Mouse (Mus musculus): ENCODE data around the gene Pou2f2. TPM values are rescaled to one million over a fixed set of nuclear protein-coding genes. Genes with fewer than 3 reads are reported as not detected.
A peak's percentile ranks its signal among the peaks of the same experiment; 100 is the strongest.

Pou2f2 gene
- 0.31 and 0.55 TPM in 2 replicates for polyA plus RNA-seq (2015; fragmentation: Nextera tagmentation; extraction: Ambion mirVana)

DNA sequence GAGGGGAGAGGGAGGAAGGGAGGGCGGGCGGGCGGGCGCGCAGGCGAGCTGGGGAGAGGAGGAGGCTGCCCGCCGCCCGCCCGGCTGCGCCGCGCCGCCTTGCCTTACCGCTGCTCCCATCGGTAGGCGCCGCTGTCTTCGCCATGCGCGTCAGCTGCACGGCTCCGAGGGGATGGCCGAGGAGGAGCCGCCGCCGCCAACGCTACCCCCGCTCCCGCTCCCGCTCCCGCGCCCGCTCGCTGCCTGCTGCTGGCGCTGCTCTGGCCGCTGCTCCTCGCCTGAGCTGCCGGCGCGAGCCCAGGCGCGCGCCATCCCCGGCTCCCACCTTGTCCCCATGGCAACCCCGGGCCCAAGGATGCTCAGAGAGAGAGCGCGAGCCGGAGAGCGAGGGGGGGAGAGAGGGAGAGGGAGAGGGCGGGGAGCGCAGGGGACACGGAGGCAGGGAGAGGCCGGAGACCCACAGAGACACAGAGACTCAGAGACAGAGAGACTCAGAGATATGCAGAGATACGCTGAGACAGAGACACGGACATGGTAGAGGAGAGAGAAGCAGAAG, at the start of gene Pou2f2:
Gene Pou2f2, minus strand, starts transcription at position 121 of the 556 bp plus-strand sequence.
- peaks cover 19% of the 10 kb centered on the region for H3K4me1 ChIP-seq
- peaks cover 97% of the 10 kb centered on the region for H3K27me3 ChIP-seq
- H3K4me3 ChIP-seq, result peak within 1 kb of the TSS; percentile 45
- H3K27ac ChIP-seq, result no peak within 1 kb of the TSS
- no peaks in the 10 kb centered on the region for H3K36me3 ChIP-seq
- H3K9me3 ChIP-seq, result no peaks in the 10 kb centered on the region
- peak within 1 kb of the TSS; percentile 76 for H3K4me2 ChIP-seq
- ATAC-seq (ENCODE audit: borderline replicate concordance, extremely low read depth, low FRiP score, low TSS enrichment), result peak; percentile 82
- peak within 1 kb of the TSS; percentile 24; the same call in 1 of the 2 replicates for H3K9ac ChIP-seq
- under 1% methylated on average over 29 of the region's 56 CpGs for WGBS

DNA sequence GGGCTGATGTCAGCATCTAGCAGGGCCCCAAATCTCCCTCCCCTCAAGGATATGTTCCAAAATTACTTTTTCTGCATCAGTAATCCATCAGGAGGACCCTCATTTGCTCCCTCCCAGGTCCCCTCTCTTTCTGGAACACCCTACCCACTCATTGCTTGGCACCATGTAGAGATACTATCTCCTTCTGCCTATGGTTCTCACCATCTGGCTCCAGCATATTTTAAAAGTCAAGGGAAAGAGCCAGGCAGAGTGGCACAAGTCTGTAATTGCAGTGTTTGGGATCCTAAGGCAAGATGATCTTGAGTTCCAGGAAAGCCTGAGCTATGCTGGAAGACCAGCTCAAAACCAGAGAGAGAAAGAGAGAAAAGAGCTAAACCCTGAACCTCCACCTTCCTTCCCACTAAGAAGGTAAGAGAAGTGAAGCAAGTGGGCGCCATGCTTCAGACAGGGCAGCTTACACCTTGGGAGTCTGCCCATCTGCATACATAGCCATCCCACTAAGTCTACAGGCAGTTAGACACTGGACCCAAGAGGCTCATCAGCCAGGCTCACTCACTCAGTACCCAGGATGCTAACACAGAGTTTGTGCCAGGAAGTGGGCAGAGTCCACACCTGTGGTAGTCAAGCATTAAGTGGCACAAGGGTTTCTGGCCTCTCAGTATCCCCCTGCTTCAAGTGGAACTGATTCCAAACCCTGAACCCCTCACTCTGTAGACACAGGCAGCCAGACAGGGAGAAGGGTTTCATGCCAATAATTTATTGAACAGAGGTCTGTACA, 48.2 kb upstream of the Pou2f2 start:
- peaks cover 3% of the 10 kb centered on the region for H3K4me1 ChIP-seq
- H3K4me3 ChIP-seq, result no peak overlapping the region
- peaks cover 85% of the 10 kb centered on the region for H3K36me3 ChIP-seq
- no peaks in the 10 kb centered on the region for H3K27me3 ChIP-seq
- H3K9ac ChIP-seq, result no peak overlapping the region
- no peak overlapping the region for H3K4me2 ChIP-seq
- ATAC-seq (ENCODE audit: borderline replicate concordance, extremely low read depth, low FRiP score, low TSS enrichment), result no peak
- H3K9me3 ChIP-seq, result no peaks in the 10 kb centered on the region
- H3K27ac ChIP-seq, result no peak overlapping the region
- 78% methylated on average over 1 of the region's 1 CpGs for WGBS

DNA sequence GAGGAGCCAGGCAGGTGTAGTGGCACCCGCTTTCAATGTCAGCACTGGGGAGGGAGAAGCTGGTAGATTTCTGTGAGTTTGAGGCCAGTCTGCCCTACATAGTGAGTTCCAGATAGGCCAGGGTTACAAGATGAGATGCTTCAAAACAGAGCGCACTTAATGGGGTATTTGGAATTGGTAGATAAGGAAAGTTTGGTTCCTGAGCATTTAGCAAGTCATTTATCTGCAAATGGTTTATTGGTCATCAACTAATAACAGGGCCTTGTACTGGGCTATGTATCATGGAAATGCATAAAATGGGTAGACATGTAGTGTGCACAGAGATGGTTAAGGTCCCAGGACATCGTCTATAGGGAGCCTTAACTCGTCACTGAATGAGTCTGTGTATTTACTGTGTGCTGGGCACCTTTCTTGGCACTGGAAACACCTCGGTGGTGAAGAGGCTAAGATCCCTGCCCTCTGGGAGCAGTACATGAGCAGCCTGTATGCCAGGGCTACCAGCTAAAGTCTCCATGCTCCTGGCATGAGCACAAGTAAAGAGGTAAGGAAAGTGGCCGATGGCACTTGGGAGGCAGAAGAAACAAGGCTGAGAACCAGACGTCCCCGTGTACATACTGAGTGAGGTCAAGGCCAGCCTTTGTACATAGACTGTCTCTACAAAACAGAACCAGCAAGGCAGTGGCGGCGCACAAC, 42.9 kb upstream of the Pou2f2 start:
- no peak for ATAC-seq (ENCODE audit: borderline replicate concordance, extremely low read depth, low FRiP score, low TSS enrichment)
- no peaks in the 10 kb centered on the region for H3K9me3 ChIP-seq
- WGBS, result 67% methylated on average over 10 of the region's 10 CpGs
- H3K4me1 ChIP-seq, result peaks cover 39% of the 10 kb centered on the region
- peaks cover 32% of the 10 kb centered on the region for H3K36me3 ChIP-seq
- H3K4me3 ChIP-seq, result peak overlapping the region; percentile 85
- peak overlapping the region; percentile 95; the same call in 1 of the 2 replicates for H3K27ac ChIP-seq
- peak overlapping the region; percentile 86 for H3K4me2 ChIP-seq
- H3K27me3 ChIP-seq, result 0 out of 2 replicates have a peak, but pooled peaks cover 3% of the 10 kb centered on the region
- H3K9ac ChIP-seq, result peak overlapping the region; percentile 86

DNA sequence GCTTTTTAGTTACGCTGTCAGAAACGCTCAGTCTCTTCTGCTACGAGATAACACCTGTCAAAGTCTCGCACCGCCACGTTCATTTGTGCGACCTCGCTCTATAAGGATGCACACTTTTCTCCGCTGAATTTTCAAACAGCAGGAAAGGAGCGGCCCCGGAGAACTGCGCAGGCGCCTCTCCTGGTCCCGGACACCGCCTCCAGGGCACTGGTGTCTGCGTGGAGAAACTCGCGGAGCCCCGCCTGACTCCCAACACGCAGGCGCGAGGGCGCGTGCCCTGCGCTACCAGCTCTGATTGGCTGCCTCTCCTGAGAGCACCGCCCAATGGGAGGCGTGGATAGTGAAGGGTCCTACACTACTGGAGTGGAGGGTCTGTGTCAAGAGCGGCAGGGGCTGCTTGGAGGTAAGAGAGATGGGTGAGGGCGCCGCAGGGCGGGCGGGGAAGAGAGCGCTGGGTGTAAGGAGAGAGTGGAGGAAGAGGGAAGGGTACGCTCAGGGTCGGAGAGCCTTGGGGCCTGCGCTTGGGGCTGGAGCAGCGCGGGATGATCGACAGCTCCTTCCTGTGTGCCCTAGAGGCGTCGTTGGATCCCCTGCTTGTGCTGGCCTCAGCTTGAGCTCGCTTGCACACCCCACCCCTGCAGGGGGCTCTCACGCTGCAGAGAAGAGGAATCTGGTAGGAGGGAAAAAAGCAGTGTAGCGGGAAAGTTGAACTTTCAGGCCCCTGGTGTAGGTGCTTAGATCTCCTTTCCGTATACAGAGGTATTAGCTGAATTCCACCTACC, 41.8 kb upstream of the Pou2f2 start, which contains the start of gene Zfp526:
Gene Zfp526, plus strand, starts transcription at position 324 of the 782 bp plus-strand sequence.
- WGBS, result under 1% methylated on average over 45 of the region's 45 CpGs
- Histone ChIP-seq H3K4me2 (peak within 1 kb of the TSS; percentile 86), H3K36me3 (peaks cover 21% of the 10 kb centered on the region), H3K4me1 (peaks cover 39% of the 10 kb centered on the region), H3K27ac (peak within 1 kb of the TSS; percentile 95), H3K4me3 (peak within 1 kb of the TSS; percentile 85), H3K9me3 (no peaks in the 10 kb centered on the region), H3K9ac (peak within 1 kb of the TSS; percentile 86), H3K27me3 (0 out of 2 replicates have a peak, but pooled peaks cover 3% of the 10 kb centered on the region)
- peak; percentile 94 for ATAC-seq (ENCODE audit: borderline replicate concordance, extremely low read depth, low FRiP score, low TSS enrichment)

DNA sequence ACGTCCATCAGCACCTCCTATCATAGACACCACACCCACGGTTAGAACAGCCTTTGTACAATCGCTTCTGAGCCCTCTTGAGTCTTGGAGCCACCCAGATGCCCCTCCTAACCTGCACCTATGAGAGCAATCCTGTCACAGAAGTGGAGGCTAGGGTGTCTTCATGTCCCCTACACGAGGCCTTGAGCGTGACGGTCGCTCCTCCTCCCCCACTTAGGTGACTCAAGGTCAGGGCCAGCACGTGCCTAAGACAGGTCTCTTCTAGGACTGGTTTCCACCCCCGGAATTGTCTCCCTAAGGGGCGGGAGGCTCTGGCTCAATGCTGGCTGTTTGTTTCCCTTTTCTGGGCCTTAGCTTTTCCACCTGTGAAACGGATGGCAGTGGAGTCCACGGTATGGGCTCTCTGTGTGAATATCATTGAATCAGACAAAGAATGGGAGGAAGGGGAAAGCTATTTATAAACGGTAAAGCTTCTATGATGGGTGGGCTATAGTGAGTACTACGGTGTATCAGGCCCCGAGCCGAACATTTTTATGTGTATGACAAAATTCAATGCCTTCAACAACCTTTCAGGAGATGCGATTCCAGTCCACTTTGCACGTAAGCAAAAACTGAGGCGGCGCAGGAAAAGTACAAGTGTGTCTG, 41.1 kb upstream of the Pou2f2 start, which contains the start of gene Dedd2:
Gene Dedd2, minus strand, starts transcription at position 159 of the 645 bp plus-strand sequence.
- no peak for ATAC-seq (ENCODE audit: borderline replicate concordance, extremely low read depth, low FRiP score, low TSS enrichment)
- peak within 1 kb of the TSS; percentile 85 for H3K4me3 ChIP-seq
- H3K27me3 ChIP-seq, result 0 out of 2 replicates have a peak, but pooled peaks cover 3% of the 10 kb centered on the region
- H3K9me3 ChIP-seq, result no peaks in the 10 kb centered on the region
- H3K4me2 ChIP-seq, result peak within 1 kb of the TSS; percentile 86
- peaks cover 39% of the 10 kb centered on the region for H3K4me1 ChIP-seq
- 3% methylated on average over 20 of the region's 20 CpGs for WGBS
- peak within 1 kb of the TSS; percentile 95 for H3K27ac ChIP-seq
- peak within 1 kb of the TSS; percentile 86 for H3K9ac ChIP-seq
- peaks cover 14% of the 10 kb centered on the region for H3K36me3 ChIP-seq

DNA sequence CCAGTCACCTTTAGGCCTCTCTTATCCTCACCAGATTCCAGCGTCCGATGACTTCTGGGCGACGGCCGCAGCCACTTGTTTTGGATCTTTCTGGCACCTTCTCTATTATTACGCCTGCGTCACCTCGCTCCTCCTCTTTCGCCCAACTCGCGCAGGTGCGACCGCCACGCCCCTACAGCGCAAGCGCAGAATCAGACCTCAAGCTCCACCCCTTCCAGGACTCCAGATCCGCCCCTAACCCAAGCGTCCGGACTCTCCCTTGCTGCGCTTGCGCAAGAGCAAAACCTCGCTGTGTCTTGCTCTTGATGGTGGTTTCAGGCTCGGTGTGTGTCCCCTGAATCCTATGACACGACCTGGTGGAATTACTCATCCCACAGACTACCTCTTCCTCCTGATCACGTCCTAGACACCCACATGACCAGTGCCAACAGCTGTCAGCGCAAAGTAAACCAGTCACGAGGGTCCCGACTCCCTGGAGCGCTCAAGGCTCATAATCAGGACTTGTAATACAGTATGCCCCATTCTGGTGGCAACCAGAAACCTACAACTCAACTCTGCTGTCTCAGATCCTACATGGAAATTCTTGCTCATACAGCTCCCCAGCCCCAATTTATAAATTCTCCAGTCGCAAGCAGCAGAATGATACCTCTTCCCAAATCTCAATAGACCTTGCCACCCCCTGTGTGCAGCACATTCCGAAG, 40.4 kb upstream of the Pou2f2 start:
- peak; percentile 75 for ATAC-seq (ENCODE audit: borderline replicate concordance, extremely low read depth, low FRiP score, low TSS enrichment)
- Histone ChIP-seq H3K36me3 (peaks cover 7% of the 10 kb centered on the region; the same call in 1 of the 2 replicates), H3K4me1 (peaks cover 39% of the 10 kb centered on the region), H3K4me2 (peak overlapping the region; percentile 86), H3K9me3 (no peaks in the 10 kb centered on the region), H3K27me3 (0 out of 2 replicates have a peak, but pooled peaks cover 3% of the 10 kb centered on the region), H3K9ac (peak overlapping the region; percentile 86), H3K4me3 (peak overlapping the region; percentile 85), H3K27ac (peak overlapping the region; percentile 95)
- 3% methylated on average over 31 of the region's 31 CpGs for WGBS

DNA sequence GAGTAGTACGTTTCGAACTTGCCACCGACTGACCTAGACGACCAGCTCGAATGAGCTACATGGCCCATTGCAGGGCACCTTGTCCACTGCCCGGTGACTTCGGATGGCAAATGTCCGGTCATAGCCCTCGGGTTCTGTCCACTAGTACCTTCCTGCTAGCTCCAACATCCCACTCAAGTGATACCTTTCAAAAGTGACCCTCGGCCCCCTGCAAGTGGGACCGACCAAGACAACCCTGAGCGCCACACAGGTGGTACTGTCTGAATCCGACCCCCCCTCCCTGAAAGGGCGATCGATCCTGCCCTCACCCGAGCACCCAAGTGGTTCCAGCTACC, 39.9 kb upstream of the Pou2f2 start:
- under 1% methylated on average over 16 of the region's 16 CpGs for WGBS
- peaks cover 39% of the 10 kb centered on the region for H3K4me1 ChIP-seq
- no peak; the same call in 1 of the 2 replicates for ATAC-seq (ENCODE audit: borderline replicate concordance, extremely low read depth, low FRiP score, low TSS enrichment)

DNA sequence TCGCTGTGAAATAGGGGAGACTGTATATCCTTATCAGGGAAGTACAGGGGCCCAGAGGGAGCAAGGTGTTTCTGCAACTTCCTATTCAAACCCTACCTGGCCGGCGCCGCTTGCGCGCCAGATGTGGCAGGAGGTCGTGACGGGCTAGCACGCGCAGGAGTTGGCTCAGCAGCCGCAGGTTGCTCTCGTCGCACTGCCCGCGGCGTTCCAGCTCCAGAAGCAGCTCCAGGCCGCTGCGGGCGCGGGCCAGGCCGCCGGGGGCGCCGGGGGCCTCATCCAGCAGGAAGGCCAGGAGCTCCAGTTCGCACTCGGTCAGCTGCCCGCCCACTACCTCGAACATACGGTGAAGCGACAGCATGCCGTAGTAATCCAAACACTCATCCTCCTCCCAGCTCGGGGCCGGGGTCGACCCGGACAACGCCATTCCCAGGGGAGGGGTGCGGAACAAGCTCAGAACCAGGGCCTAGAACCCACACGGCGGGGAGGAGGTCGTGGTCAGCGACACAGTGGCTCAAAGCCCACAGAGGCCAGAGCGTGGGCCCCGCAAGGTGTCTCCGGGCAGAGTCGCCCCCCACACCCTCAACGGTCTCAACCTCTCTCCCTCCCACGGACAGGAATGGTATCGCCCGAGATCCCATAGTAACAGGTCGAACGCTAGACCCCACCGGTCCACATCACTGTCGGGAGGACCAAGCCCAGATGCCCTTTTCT, 39.3 kb upstream of the Pou2f2 start:
- Histone ChIP-seq H3K9ac (peak overlapping the region; percentile 69), H3K27me3 (0 out of 2 replicates have a peak, but pooled peaks cover 3% of the 10 kb centered on the region), H3K27ac (peak overlapping the region; percentile 77), H3K36me3 (no peaks in the 10 kb centered on the region), H3K9me3 (no peaks in the 10 kb centered on the region), H3K4me1 (peaks cover 39% of the 10 kb centered on the region), H3K4me2 (peak overlapping the region; percentile 86), H3K4me3 (peak overlapping the region; percentile 85)
- ATAC-seq (ENCODE audit: borderline replicate concordance, extremely low read depth, low FRiP score, low TSS enrichment), result 0 out of 2 replicates have a peak, but pooled peaks have one; percentile 6
- 1% methylated on average over 53 of the region's 53 CpGs for WGBS

More for the DNA sequence above, 39.9 kb upstream of the Pou2f2 start:
- H3K9ac ChIP-seq, result peak overlapping the region; percentile 69
- H3K36me3 ChIP-seq, result 0 out of 2 replicates have a peak, but pooled peaks cover 5% of the 10 kb centered on the region
- peak overlapping the region; percentile 86 for H3K4me2 ChIP-seq
- peak overlapping the region; percentile 77 for H3K27ac ChIP-seq
- H3K9me3 ChIP-seq, result no peaks in the 10 kb centered on the region
- 0 out of 2 replicates have a peak, but pooled peaks cover 3% of the 10 kb centered on the region for H3K27me3 ChIP-seq
- H3K4me3 ChIP-seq, result peak overlapping the region; percentile 85

DNA sequence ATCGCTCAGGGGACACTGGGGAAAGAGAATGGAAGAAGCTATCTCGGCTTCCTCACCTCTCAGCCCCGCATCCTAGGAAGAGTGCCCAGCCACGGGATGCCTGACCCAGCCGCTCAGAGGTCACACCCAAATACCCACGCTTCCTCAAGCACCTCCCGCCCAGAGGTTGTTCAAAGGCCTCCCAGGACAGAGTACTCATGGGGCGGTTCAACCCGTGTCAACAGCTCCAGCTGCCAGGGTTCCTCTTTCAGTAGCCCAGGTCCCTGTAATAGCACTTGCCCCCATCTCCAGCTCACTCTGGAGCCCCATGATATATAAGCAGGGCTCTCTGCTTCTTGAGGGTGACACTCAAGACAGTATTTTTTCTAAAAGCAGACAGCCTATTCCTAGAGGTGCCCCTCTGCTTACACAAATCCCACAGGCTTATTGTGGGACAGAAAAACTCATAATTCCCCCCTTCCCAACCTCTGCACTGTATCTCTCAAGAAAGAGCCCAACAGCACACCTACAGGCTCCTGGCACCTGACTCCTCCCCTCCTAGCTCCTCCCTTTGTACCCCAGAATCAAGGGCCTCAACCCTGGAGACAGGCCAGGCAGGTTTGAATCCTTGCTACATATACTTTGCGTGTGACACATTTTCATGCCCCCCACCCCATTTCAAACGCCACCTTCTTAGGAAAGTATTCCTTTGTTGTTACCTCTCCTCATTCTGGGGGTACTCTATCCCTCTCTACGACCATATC, 38.3 kb upstream of the Pou2f2 start:
- no peak for ATAC-seq (ENCODE audit: borderline replicate concordance, extremely low read depth, low FRiP score, low TSS enrichment)
- 56% methylated on average over 12 of the region's 12 CpGs for WGBS
- Histone ChIP-seq H3K27ac (no peak overlapping the region), H3K4me1 (peaks cover 37% of the 10 kb centered on the region), H3K27me3 (0 out of 2 replicates have a peak, but pooled peaks cover 3% of the 10 kb centered on the region), H3K4me3 (0 out of 2 replicates have a peak overlapping the region, but pooled peaks have one; percentile 85), H3K36me3 (no peaks in the 10 kb centered on the region), H3K9ac (no peak overlapping the region), H3K9me3 (no peaks in the 10 kb centered on the region), H3K4me2 (peak overlapping the region; percentile 86)
